Mouse (Mus musculus): Measurements from ENCODE around the gene Xpnpep3.
"Not testable (repeated sequence)": the region's sequence is repeated elsewhere in the genome, so short reads cannot be mapped to it uniquely, and the experiment has no call there.

Xpnpep3 gene

DNA sequence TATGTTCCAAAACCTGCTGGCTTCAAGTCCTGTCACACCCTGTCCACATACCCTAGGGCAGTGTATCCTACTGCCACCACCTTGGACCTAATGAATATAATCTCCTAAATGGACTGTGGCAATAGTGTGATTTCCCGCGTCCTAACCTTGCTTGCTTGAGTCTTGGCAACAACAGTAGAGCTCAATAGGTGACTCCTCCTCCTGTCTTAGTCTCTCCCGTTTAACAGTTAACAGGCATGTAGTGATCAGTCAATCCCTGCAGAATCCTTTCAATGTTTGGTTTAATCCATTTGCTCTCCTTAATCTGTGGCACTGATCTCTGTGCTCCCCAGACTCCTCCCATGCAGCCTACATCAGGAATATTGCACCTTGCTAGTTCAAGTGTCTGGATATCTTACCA lies 5.1 kb downstream of the Xpnpep3 start:
- DNase-seq: no peak

DNA sequence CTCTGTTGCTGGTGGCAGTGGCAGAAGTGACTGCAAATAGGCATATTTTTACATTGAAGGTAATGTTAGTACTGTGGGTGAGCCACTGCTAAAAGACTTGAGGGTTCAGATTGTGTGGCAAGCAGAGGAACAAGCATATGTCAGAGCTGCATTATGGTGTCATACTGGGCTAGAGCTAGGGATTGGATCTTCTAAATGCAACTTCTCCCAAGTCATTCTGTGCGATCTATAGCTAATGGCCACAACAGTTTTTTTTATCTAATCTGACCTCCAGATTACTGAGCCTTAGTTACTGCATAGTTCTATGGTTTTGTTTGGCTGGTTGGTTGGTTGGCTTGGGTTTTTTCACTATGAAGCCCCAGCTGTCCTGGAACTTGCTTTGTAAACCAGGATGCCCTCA lies 8.3 kb downstream of the Xpnpep3 start, which contains the start of gene Dnajb7:
Dnajb7 (minus strand) TSS at position 101 of the 400 bp plus-strand sequence.
- no peak for DNase-seq

DNA sequence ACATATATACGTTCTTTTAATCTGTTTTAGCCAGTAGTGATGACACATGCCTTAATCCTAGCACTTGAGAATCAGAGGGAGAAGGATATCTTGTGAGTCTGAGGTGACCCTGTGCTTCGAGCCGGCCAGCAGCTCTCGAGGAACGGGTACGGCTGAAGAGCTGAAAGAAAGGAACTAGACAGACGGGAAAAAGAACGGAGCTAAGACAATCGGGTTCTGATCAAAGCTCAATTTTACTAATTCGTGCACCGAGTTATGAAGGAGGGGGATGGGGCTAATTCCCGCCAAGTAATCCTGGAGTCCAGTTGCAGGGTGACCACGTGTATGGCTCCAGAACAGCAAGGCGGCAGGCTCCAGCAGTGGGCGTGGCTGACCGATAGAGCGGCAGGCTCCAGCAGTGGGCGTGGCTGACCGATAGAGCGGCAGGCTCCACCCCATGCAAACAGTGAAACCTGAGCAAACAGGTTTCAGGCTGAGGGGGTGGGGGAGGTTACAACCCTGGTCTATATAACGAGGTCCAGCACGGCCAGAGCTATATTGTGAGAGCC lies 16.9 kb downstream of the Xpnpep3 start:
- peak; percentile 13 for DNase-seq

DNA sequence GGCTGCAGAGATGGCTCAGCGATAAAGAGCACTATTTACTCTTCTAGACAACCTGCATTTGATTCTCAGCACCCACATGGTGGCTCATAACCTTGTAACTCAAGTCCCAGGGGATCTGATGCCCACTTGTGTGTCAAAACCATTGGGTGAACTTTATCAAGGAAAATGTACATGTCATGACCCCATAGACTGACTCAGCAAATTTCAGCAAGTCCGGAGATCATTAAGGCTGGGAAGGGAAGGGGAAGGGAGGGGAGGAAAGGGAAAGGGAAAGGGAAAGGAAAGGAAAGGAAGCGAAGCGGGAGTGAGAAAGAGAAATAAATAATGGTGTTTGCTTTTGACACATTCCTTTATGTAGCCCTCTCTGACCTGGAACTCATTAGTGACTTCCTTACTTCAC lies 18.1 kb downstream of the Xpnpep3 start:
- DNase-seq: no peak

DNA sequence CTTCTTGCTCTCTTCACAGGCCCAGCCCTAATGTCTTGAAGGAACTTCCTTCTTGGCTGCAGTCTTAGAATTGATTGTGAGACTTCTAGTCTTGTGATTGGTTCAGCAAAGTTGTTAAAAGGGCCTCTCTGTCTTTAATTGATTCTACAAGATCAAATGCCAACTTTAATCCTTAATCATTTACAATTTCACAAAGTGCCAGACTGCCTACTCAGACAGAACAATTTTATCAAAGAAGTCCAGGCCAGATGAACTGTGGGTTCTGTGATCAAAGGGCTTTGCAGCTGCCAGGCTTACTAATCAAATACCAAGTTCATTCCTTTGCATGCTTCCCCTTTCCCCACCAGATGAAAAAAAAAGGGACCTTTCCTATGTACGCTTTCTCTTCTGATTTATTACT lies 21.5 kb downstream of the Xpnpep3 start:
- DNase-seq: no peak

DNA sequence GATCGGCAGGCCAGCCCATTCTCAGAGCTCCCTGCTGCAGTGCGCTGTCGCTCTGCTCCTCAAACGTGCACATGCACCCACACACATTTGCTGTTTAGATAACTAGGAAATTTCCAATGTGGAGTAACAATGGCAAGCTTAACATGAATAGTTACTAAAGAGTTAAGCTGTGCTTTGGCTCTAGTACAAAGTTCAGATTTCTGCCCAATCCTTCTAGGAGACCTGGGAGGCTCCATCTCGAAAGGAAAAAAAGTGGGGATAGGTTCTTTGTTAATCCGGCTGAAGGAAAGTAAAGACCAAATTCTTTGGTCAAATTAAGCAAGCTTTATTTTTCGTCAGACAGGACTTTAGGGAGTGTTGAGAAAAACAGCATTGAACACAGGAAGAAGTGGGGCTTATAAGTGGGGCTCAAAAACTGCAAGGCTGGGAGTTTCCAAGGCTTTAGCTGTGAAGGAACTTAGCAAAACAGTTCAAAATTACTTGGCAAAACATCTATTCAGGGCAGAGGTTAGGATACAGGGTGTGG lies 22.3 kb downstream of the Xpnpep3 start:
- DNase-seq: no peak

DNA sequence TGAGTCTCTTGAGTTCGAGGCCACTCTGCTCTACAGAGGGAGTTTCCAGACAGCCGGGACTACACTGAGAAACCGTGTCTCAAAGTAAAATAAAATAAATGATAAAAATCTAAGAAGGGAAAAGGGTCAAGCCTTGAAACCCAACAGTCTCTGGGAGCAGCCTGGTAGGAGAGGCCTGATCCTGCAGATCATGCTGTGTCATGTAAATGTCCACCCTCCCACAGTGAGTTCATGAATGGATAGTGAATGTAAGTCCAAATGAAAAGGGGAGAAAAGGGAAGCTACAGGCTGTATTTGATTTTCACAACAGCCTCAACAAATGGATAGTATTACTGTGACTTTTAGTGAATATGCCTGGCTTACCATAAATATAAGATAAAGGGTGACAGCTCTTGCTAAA lies 25.4 kb downstream of the Xpnpep3 start:
- no peak for DNase-seq

DNA sequence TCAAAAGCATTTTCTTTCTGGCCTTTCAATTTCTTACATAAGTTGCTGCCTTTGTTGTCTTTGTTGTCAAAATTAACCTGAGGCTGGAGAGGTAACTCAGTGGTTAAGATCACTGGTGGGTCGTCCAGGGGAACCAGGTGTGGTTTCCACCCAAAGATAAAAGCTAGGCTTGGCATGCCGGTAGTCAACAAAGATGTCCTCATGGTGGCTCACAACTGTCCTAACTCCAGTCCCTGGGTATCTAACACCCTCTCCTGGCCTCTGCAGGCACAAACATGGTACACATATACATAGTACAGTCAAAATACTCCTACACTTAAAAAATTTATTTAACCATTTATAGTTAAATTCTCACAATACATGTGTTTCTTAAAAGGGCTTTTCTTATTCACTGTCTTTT lies 28.0 kb downstream of the Xpnpep3 start:
- no peak for DNase-seq

DNA sequence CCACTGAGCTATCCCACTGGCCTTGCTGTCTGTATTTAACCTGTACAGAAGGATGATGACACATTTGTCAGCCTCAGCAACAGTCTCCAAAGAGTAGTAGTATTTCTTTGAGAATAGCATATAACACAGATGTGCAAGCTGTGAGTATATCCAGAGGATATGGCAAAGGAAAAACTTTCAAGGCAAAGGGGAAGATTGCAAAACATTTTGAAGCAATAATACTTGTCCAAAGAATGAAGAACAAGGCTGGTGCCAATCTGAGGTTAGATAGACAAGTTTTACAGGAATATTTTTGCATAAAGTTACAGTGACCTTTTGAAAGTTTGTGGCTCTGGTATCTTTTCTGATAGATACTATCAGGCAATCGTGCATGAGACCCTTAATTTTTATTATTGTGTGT lies 31.3 kb downstream of the Xpnpep3 start:
- no peak for DNase-seq

DNA sequence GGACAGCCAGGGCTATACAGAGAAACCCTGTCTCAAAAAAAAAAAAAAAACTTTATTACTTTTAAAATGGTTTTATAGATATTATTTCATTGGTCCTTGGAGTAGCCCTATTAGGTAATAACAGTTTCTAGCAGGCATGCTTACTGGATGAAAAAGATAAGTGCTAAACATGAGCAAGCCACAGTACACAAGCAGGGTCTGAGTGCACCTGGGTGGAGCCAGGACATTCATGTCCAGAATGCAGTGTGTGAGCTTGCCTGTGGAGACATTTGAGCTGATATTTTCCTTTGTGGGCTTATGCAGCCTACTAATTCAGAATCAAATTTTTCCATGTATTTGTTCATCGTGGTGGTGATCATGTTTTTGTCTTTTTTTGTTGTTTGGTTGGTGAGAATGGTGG lies 38.4 kb downstream of the Xpnpep3 start:
- DNase-seq: no peak

DNA sequence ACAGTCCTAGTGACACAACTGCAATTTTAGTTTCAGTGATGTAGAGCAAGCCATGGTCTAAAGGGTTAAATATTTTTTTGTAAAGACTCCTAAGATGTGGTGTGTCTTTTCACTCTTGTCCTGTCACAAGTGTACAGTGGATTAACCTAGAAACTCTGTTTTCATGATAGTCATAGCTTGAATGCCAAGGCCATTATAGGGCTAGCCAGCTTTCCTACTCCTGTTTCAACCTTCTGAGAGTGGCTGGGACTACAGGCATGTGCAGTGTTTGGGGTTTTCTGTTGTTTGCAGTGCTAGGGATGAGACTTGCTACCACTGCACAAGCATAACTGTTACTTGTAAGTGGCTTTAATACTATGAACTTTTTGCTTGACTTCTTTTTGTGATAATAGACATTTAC lies 39.3 kb downstream of the Xpnpep3 start:
- no peak for DNase-seq

DNA sequence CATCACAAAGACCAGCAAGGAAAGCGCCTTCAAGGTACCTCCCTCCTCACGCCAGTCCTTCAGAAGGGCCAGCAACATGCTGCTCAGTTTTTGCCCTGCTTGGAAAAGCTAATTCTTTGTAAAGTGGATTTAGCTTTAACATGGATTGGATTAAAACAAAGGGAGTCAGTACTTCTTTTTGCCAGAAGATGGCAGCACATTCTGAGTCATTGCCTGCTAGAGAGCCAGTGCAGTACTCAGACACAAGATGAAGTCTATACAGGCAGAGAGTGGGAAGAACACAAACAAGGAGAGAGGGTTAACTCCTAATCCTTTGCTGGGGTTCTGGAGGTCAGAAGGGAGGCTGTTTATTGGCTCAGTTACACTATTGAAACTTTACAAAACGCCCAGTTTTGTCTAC lies 48.5 kb downstream of the Xpnpep3 start:
- peak; percentile 45 for DNase-seq

DNA sequence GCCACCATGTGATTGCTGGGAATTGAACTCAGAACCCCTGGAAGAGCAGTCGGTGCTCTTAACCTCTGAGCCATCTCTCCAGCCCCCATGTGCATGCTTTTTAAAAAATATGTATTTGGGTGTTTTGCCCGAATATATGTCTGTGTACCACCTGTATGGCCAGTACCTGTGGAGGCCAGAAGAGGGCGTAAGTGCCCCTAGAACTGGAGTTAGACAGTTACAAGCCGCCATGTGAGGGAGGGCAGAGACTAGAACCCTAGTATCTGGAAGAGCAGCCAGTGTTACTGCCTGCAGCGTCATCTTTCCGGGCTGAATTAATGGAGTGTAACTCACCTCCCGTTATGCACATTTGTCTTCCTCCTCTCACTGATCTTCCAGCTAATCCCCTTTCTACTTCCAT lies 61.6 kb downstream of the Xpnpep3 start:
- DNase-seq: no peak

DNA sequence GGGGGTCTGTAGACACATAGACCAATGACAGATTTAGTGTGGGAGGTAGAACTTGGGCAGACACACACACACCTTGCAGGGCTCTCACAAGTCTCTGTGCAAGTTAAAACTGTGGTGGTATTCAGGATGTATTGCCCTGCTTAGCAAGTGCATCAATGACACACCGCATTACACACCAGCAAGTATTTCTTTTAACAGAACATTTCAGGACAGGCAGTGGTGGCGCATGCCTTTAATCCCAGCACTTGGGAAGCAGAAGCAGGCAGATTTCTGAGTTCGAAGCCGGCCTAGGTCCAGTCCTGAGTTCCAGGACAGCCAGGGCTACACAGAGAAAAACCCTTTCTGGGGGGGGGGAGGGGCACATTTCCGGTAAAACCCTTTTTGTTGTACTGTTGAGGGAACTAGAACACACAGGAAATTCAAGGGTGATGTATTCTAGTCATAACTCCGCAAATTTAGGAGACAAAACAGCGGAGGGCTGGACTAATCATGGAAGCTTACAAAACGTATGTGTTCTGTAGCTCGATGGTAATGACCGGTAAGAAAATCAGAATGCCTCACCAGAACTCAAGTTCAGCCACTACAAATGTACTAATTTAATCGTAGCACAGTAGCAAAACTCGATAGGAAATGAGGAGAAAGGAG lies 65.2 kb downstream of the Xpnpep3 start:
- DNase-seq: no peak

DNA sequence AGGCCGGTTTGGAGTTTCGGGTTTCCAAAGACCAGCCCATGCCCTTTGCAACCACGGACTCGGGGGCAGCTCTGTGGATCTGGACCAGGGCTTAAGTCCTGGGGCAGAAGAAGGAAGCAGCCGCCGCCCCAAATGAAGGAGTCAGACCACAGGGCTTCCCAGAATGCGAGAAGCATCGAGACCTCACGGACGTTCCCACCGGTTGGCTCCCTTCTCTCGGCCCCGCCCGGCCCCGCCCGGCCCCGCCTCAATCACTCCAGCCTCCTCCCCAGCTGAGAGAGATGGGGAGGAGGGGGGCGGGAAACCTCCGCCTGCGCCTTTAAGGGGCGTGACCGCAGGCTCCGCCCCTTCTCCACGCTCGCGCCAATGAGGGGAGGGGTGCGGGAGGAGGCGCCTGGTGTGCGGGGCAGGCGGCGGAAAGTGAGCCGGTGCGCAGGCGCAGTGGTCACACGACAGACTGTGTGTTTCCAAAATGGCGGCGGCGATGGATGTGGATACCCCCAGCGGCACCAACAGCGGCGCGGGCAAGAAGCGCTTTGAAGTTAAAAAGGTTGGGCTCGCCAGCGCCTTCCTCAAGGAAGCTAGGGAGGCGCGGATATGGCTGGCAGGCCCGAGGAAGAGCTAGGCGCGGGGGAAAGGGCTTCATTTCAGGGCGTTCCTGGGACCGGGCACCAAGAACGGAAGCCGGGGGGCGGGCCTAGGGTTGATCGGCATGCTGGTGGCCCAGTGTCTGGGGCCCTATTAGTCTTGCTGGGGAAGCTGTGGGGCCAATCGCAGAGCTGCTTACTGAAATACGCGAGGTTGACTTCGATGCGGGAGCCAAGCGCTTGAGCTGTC lies 66.2 kb downstream of the Xpnpep3 start, which contains the start of gene Rbx1:
Rbx1 (plus strand) TSS at position 396 of the 837 bp plus-strand sequence.
- peak; percentile 99 for DNase-seq

DNA sequence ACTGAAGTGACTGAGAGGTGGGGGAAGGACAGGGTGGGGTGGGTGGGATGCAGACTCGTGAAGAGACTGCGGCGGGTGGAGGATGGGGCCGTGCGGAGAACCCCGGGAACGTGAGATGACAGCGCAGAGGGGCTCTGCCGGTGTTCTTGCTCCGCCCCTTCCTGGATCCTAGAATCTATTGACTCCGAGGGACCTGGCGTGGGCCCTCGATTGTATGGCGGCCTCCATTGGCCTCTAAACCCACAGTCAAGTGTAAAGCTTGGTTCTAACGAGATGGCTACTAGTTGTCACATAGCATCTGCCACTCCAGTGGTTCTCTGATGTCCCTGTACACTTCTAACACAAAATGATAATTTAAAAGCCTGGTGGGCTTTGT lies 66.8 kb downstream of the Xpnpep3 start:
- no peak for DNase-seq

DNA sequence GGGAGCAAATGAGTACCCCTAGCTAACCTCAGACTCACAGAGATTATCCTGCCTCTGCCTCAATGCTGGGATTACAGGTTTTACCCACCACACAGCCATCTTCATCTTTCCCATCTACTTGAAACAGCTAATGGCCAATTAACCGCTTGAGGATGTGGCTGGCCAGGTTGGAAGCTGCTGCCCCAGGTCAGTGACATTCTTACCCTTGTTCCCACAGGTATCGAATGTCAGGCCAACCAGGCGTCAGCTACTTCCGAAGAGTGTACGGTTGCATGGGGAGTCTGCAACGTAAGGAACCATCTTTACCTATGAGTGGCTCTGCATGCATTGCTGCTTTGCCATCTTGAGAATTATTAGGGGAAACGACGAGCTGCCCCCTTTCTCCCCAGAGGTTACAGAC lies 70.8 kb downstream of the Xpnpep3 start:
- DNase-seq: no peak

DNA sequence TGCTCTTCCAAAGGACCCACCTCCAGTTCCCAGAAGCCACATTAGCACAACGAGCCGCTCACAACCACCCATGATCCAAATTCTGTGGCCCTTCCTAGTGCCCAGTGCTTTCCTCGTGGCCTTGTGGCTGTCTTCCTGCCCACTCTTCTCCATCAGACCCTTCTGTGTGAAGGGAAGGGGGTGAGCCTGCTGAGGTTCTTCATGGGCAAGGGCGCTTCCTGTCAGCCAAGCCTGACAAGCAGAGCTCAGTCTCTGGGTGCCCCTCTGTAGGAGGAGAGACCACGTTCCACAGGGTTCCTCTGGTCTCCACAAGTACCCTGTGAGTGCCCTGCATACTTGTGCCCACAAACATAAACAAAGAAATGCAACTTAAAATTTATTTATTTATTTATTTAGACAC lies 72.3 kb downstream of the Xpnpep3 start:
- DNase-seq: no peak

DNA sequence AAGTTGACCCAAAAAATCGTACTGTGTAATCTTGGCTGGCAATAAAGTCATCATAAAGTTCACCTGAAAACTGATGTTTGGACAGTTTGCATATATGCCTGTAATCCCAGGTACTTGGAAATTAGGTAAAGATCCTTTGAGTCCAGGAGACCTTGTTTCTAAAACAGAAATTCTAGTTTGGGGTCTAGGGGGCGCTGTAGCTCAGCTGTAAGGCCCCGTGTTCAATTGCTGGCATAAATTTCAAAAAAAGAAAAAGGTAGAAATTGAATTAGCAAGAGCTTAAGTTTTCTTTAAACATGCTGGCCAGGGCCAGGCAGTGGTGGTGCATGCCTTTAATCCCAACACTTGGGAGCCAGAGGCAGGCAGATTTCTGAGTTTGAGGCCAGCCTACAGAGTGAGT lies 75.7 kb downstream of the Xpnpep3 start:
- DNase-seq: peak; percentile 38

DNA sequence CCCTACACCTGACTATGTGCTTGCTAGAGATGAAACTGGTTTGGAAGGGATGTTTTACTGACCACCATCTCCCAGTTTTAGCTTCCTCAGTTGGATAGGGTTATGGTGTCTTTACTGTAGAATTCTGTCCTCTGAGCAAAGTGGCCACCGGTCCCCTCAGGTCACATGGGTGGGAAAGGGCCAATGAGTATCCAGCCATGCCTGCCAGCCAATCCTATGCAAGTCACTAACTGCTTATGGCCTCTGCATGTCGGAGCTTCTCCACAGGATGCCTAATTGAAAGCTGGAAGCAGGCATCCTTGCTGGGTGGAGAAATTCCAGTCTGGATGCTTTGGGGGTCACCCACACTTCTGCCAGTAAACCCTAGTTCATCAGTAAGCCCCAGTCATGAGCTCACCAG lies 76.7 kb downstream of the Xpnpep3 start:
- DNase-seq: no peak

DNA sequence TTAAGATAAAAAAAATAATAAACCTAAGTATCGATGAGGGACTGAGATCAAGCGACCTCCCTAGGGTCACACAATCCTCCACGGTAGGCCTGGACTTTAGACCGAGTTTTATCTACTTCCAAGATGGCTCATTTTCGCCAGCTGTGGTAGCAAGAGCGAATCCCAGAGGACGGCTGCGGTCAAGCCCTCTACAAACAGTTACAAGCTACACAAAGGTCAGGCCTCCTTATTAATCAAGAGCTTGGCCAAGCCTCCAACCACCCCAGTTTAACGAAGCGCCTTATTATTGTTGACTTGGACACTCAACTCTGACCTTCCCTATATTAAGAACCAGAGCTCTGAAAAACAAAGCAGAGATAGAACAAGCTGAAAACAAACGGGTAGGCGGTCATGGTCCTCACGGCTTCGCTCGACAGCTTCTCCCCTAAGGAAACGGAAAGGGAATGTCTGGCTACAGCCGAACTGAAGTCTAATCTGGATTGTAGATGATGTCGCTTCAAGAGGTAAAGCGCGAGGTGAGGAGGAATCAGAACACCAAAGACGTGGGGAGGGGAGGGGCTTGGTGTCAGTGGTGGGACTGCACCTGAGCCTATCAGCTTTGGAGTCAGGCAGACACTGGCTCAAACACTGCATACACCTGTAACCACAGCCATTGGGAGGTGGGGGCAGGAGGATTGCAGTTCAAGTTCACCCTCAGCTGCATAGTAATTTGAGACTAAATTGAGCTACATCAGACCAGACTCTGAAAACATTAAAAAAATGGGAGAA lies 79.7 kb downstream of the Xpnpep3 start:
- DNase-seq: no peak

DNA sequence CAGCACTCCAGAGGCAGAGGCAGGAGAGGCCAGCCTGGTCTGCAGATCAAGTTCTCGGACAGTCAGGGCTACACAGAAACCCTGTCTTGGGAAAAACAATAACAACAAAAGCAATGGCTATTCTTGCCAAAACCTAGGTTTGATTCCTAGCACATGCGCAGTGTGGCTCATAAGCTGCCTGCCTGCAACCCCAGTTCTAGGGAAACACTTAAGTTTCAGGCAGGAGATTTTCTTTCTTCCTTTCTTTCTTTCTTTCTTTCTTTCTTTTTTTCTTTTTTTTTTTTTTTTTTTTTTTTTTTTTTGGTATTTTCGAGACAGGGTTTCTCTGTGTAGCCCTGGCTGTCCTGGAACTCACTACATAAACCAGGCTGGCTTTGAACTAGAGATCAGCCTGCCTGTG lies 80.3 kb downstream of the Xpnpep3 start:
- not testable (repeated sequence) for DNase-seq

DNA sequence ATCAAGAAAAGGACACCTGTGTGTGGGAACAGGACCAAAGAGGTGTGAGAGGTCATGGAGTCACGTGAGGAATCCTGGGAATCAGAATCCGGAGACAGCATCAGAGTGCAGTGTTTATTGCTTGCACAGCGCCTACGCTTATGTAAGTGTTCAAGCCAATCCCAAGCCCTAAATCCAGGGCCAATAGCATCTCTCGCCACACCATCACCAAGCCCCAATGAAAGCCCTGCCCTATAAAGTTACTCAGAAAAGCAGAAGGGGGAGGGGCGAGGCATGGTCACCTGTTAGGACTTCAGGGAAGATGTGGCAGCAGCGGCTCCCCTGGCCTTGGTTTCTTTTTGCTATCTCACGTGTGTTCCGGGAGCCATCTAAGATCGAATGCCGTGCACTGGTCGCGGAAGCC lies 81.0 kb downstream of the Xpnpep3 start:
- no peak for DNase-seq
